Mouse (Mus musculus) erythroblast, embryonic 14.5 days (primary cell): ENCODE data around the gene Spryd4. TPM values are rescaled to one million over a fixed set of nuclear protein-coding genes. Genes with fewer than 3 reads are reported as not detected.
"Not testable (repeated sequence)": the region's sequence is repeated elsewhere in the genome, so short reads cannot be mapped to it uniquely, and the experiment has no call there.

Source experiments
- H3K27me3 ChIP-seq: 2 replicates; pipeline ENCODE4 v1.6.1; 2012; ENCODE audit warnings: inconsistent platforms; ENCODE audit not compliant: control insufficient read depth
- H3K36me3 ChIP-seq: 2 replicates; pipeline ENCODE4 v1.6.1; 2012; ENCODE audit warnings: mild to moderate bottlenecking, inconsistent platforms; ENCODE audit not compliant: control insufficient read depth
- H3K4me1 ChIP-seq: 2 replicates; pipeline ENCODE4 v1.6.1; 2012; ENCODE audit warnings: inconsistent platforms; ENCODE audit not compliant: control insufficient read depth
- H3K4me3 ChIP-seq: replicated peaks from 2 replicates; pipeline ENCODE3; 2012; ENCODE audit warnings: moderate library complexity, mild to moderate bottlenecking, inconsistent platforms
- H3K9me3 ChIP-seq: 2 replicates; pipeline ENCODE4 v1.6.1; 2012; ENCODE audit warnings: low read length, inconsistent platforms, mixed read lengths; ENCODE audit not compliant: control insufficient read depth
- GATA1 ChIP-seq: IDR thresholded peaks from 2 replicates; pipeline ENCODE4 v1.6.1; 2012; ENCODE audit warnings: low read length, inconsistent platforms, mixed read lengths
- TAL1 ChIP-seq: IDR thresholded peaks from 3 replicates; pipeline ENCODE4 v1.6.1; 2012; ENCODE audit warnings: low read length, inconsistent platforms, mixed read lengths
- polyA plus RNA-seq: library from polyadenylated mRNA; stranded (reverse); fragments of >175 nt; gene quantifications from 2 replicates; pipeline ENCODE4 v1.2.3, GENCODE M21; 2012

The Spryd4 gene
- polyA plus RNA-seq, 1 experiment = 0.10 TPM

GRCm38 (mm10) chr10:128230582-128230981 lies 19.0 kb upstream of the Spryd4 start:
- H3K9me3 ChIP-seq = no peaks in the 10 kb centered on the region
- H3K4me1 ChIP-seq = peaks cover 56% of the 10 kb centered on the region
- H3K4me3 ChIP-seq = peak overlapping the region; percentile 97
- no peaks in the 10 kb centered on the region for H3K27me3 ChIP-seq
- peaks cover 20% of the 10 kb centered on the region for H3K36me3 ChIP-seq
- TF ChIP-seq TAL1 = no peak
- TF ChIP-seq GATA1 = no peak

GRCm38 (mm10) chr10:128228009-128228408 lies 16.4 kb upstream of the Spryd4 start:
- H3K27me3 ChIP-seq = no peaks in the 10 kb centered on the region
- TF ChIP-seq TAL1 = no peak
- TF ChIP-seq GATA1 = no peak
- H3K4me1 ChIP-seq = peaks cover 40% of the 10 kb centered on the region

GRCm38 (mm10) chr10:128227592-128227991 lies 16.0 kb upstream of the Spryd4 start:
- Histone ChIP-seq H3K36me3 (peaks cover 2% of the 10 kb centered on the region; the same call in 1 of the 2 replicates), H3K27me3 (no peaks in the 10 kb centered on the region), H3K4me1 (peaks cover 36% of the 10 kb centered on the region)

More at GRCm38 (mm10) chr10:128228009-128228408, 16.4 kb upstream of the Spryd4 start:
- no peak overlapping the region for H3K4me3 ChIP-seq
- peaks cover 2% of the 10 kb centered on the region; the same call in 1 of the 2 replicates for H3K36me3 ChIP-seq
- H3K9me3 ChIP-seq = no peaks in the 10 kb centered on the region

GRCm38 (mm10) chr10:128225538-128225937 lies 13.9 kb upstream of the Spryd4 start, which contains the start of gene Mip:
Mip (plus strand) TSS chr10:128225838.
- Histone ChIP-seq H3K27me3 (no peaks in the 10 kb centered on the region), H3K36me3 (peaks cover under 1% of the 10 kb centered on the region; the same call in 1 of the 2 replicates), H3K9me3 (no peaks in the 10 kb centered on the region), H3K4me1 (peaks cover 35% of the 10 kb centered on the region), H3K4me3 (no peak within 1 kb of the TSS)
- TF ChIP-seq TAL1 = no peak
- no peak for TF ChIP-seq GATA1

More at GRCm38 (mm10) chr10:128227592-128227991, 16.0 kb upstream of the Spryd4 start:
- no peaks in the 10 kb centered on the region for H3K9me3 ChIP-seq
- no peak overlapping the region for H3K4me3 ChIP-seq
- TF ChIP-seq GATA1 (no peak), TAL1 (no peak)

GRCm38 (mm10) chr10:128225064-128225463 lies 13.5 kb upstream of the Spryd4 start:
- Histone ChIP-seq H3K27me3 (no peaks in the 10 kb centered on the region), H3K4me1 (peaks cover 33% of the 10 kb centered on the region), H3K4me3 (no peak overlapping the region), H3K36me3 (no peaks in the 10 kb centered on the region; the same call in 1 of the 2 replicates), H3K9me3 (no peaks in the 10 kb centered on the region)
- TF ChIP-seq GATA1 (no peak), TAL1 (no peak)

GRCm38 (mm10) chr10:128221533-128222286 lies 10.1 kb upstream of the Spryd4 start:
- peaks cover 35% of the 10 kb centered on the region for H3K4me1 ChIP-seq
- H3K27me3 ChIP-seq = no peaks in the 10 kb centered on the region
- TF ChIP-seq TAL1 = no peak
- TF ChIP-seq GATA1 = no peak
- H3K4me3 ChIP-seq = no peak overlapping the region
- no peaks in the 10 kb centered on the region for H3K9me3 ChIP-seq
- H3K36me3 ChIP-seq = no peaks in the 10 kb centered on the region

- no peak overlapping the region for H3K4me3 ChIP-seq
- TF ChIP-seq GATA1 (no peak), TAL1 (no peak)
- H3K27me3 ChIP-seq = no peaks in the 10 kb centered on the region; the same call in 1 of the 2 replicates
- H3K9me3 ChIP-seq = no peaks in the 10 kb centered on the region
- no peaks in the 10 kb centered on the region for H3K36me3 ChIP-seq
- peaks cover 32% of the 10 kb centered on the region for H3K4me1 ChIP-seq
These were observed 6.9 kb upstream of the Spryd4 start for GRCm38 (mm10) chr10:128218387-128219117.

GRCm38 (mm10) chr10:128214981-128215380 lies 3.4 kb upstream of the Spryd4 start:
- peaks cover 6% of the 10 kb centered on the region; the same call in 1 of the 2 replicates for H3K27me3 ChIP-seq
- H3K4me1 ChIP-seq = peaks cover 52% of the 10 kb centered on the region
- TF ChIP-seq GATA1 = no peak
- no peak for TF ChIP-seq TAL1
- no peak overlapping the region for H3K4me3 ChIP-seq
- no peaks in the 10 kb centered on the region for H3K9me3 ChIP-seq
- H3K36me3 ChIP-seq = no peaks in the 10 kb centered on the region

- H3K9me3 ChIP-seq, H3K36me3 ChIP-seq, H3K4me3 ChIP-seq, H3K27me3 ChIP-seq: not testable (repeated sequence)
- peaks cover 48% of the 10 kb centered on the region for H3K4me1 ChIP-seq
These were observed 2.5 kb upstream of the Spryd4 start for GRCm38 (mm10) chr10:128214112-128214511.
